Mouse (Mus musculus): ENCODE results near the gene Mxd3. TPM values are rescaled to one million over a fixed set of nuclear protein-coding genes. Genes with fewer than 3 reads are reported as not detected.

Gene Mxd3
- total RNA-seq, 2 experiments from 2014 or later: 11.0 to 12.8 TPM

Other genes starting within 250 kb of the Mxd3 start
- 10 to 100 TPM; 26.0 to 27.6 TPM for gene Uimc1, start 229.5 kb downstream of the Mxd3 start, total RNA-seq (2021)
- 10 to 100 TPM; 32.3 to 40.5 TPM for gene Zfp346, start 224.5 kb downstream of the Mxd3 start, total RNA-seq (2021)
- not detected for gene Gm17617, start 196.3 kb downstream of the Mxd3 start, total RNA-seq (2021)
- gene Fgfr4, start 177.2 kb downstream of the Mxd3 start, total RNA-seq (2021): 10 to 100 TPM; 22.3 to 28.2 TPM
- 100 to 1,000 TPM in 1 of 2 experiments, 10 to 100 TPM in 1; 99.2 to 130 TPM for gene Nsd1, start 120.0 kb downstream of the Mxd3 start, total RNA-seq (2021)
- gene Prelid1, start 9.3 kb downstream of the Mxd3 start, total RNA-seq (2021): 100 to 1,000 TPM; 168 to 185 TPM
- 10 to 100 TPM; 54.8 to 67.8 TPM for gene Rab24, start 7.9 kb downstream of the Mxd3 start, total RNA-seq (2021)
- 100 to 1,000 TPM; 105 to 113 TPM for gene Lman2, start 33.0 kb upstream of the Mxd3 start, total RNA-seq (2021)
- 1 to 10 TPM; 1.9 to 2.6 TPM for gene Rgs14, start 39.9 kb upstream of the Mxd3 start, total RNA-seq (2021)
- under 1 TPM in 1 of 2 experiments, not detected in 1; 0.42 TPM for gene Slc34a1, start 68.4 kb upstream of the Mxd3 start, total RNA-seq (2021)
- gene Pfn3, start 85.4 kb upstream of the Mxd3 start, total RNA-seq (2021): not detected
- 100 to 1,000 TPM in 1 of 2 experiments, 10 to 100 TPM in 1; 39.7 to 101 TPM for gene F12, start 97.0 kb upstream of the Mxd3 start, total RNA-seq (2021)
- gene Grk6, start 115.2 kb upstream of the Mxd3 start, total RNA-seq (2021): 10 to 100 TPM; 40.2 to 47.0 TPM
- gene Prr7, start 134.4 kb upstream of the Mxd3 start, total RNA-seq (2021): 1 to 10 TPM; 3.7 to 4.2 TPM
- gene Dbn1, start 158.3 kb upstream of the Mxd3 start, total RNA-seq (2021): 10 to 100 TPM; 32.1 to 41.6 TPM
- 10 to 100 TPM; 31.6 to 39.4 TPM for gene Pdlim7, start 183.9 kb upstream of the Mxd3 start, total RNA-seq (2021)
- gene Dok3, start 199.5 kb upstream of the Mxd3 start, total RNA-seq (2021): 1 to 10 TPM; 5.0 to 5.1 TPM
- gene Ddx41, start 206.8 kb upstream of the Mxd3 start, total RNA-seq (2021): 10 to 100 TPM; 38.5 to 39.9 TPM
- 10 to 100 TPM; 32.4 to 52.0 TPM for gene Fam193b, start 241.3 kb upstream of the Mxd3 start, total RNA-seq (2021)
- gene Tmed9, start 243.9 kb upstream of the Mxd3 start, total RNA-seq (2021): 100 to 1,000 TPM; 144 to 146 TPM